Mouse (Mus musculus) heart, embryonic 11.5 days (tissue): Measurements from ENCODE around the gene Ppil1. TPM values are rescaled to one million over a fixed set of nuclear protein-coding genes. Genes with fewer than 3 reads are reported as not detected.
"Not testable (repeated sequence)": the region's sequence is repeated elsewhere in the genome, so short reads cannot be mapped to it uniquely, and the experiment has no call there.

Experiments
- ATAC-seq: fragments of 200-750 bp; cut with Nextera tagmentation; replicated peaks from 2 replicates; pipeline ENCODE4 v1.8.0; 2017; ENCODE audit warnings: moderate library complexity; ENCODE audit not compliant: insufficient number of reproducible peaks, low FRiP score, low TSS enrichment
- H3K27ac ChIP-seq: fragments of 300-500 bp; sonication (generic); 2 replicates; pipeline ENCODE4 v1.5.1; 2014; ENCODE audit warnings: mild to moderate bottlenecking, low read depth, low read length
- H3K27me3 ChIP-seq: fragments of 300-500 bp; sonication (generic); 2 replicates; pipeline ENCODE4 v1.6.1; 2014; ENCODE audit warnings: mild to moderate bottlenecking, low read length, mixed read lengths; ENCODE audit not compliant: control insufficient read depth, insufficient read depth
- H3K36me3 ChIP-seq: fragments of 300-500 bp; sonication (generic); 2 replicates; pipeline ENCODE4 v1.6.1; 2014; ENCODE audit warnings: mild to moderate bottlenecking, low read length, moderate library complexity, mixed read lengths; ENCODE audit not compliant: control insufficient read depth, insufficient read depth
- H3K4me1 ChIP-seq: fragments of 300-500 bp; sonication (generic); 2 replicates; pipeline ENCODE4 v1.6.1; 2014; ENCODE audit warnings: low read length; ENCODE audit not compliant: control insufficient read depth, insufficient read depth
- H3K4me2 ChIP-seq: fragments of 300-500 bp; sonication (generic); 2 replicates; pipeline ENCODE4 v1.6.1; 2014; ENCODE audit warnings: mild to moderate bottlenecking, moderate library complexity
- H3K4me3 ChIP-seq: fragments of 300-500 bp; sonication (generic); 2 replicates; pipeline ENCODE4 v1.5.1; 2014; ENCODE audit warnings: low read depth, low read length
- H3K9ac ChIP-seq: fragments of 300-500 bp; sonication (generic); 2 replicates; pipeline ENCODE4 v1.6.1; 2014; ENCODE audit warnings: mild to moderate bottlenecking, low read depth, low read length, moderate library complexity
- H3K9me3 ChIP-seq: fragments of 300-500 bp; sonication (generic); replicated peaks from 2 replicates; pipeline ENCODE4 v1.6.1; 2016; ENCODE audit warnings: low read length; ENCODE audit not compliant: control insufficient read depth
- WGBS: fragments of 180-500 bp; shearing (Covaris S2); extraction: QIAGEN DNeasy Blood & Tissue Kit; methylation state at CpG from one replicate; pipeline ENCODE4 v1.1.7; 2014; ENCODE audit not compliant: insufficient replicate concordance; 5-methylcytosine and 5-hydroxymethylcytosine counted together
- polyA plus RNA-seq: library from polyadenylated mRNA; unstranded; fragments of >200 nt; fragmentation: Nextera tagmentation; extraction: Ambion mirVana; gene quantifications from 2 replicates; pipeline ENCODE4 v1.2.1, GENCODE M21; 2014

Ppil1 gene
- polyA plus RNA-seq, 1 experiment from 2014 or later: 117 TPM

- peak overlapping the region; percentile 95 for H3K27ac ChIP-seq
Measured at GRCm38 (mm10) chr17:29253684-29254083, 10.3 kb downstream of the Ppil1 start.

GRCm38 (mm10) chr17:29253236-29253635, 10.8 kb downstream of the Ppil1 start:
- no peak overlapping the region for H3K4me2 ChIP-seq
- no peaks in the 10 kb centered on the region for H3K27me3 ChIP-seq
- peak overlapping the region; percentile 95 for H3K27ac ChIP-seq
- 67% methylated on average over 2 of the region's 2 CpGs for WGBS
- H3K4me1 ChIP-seq: peaks cover 76% of the 10 kb centered on the region
- H3K4me3 ChIP-seq: no peak overlapping the region
- H3K9me3 ChIP-seq: no peaks in the 10 kb centered on the region
- peaks cover 18% of the 10 kb centered on the region for H3K36me3 ChIP-seq
- peak overlapping the region; percentile 22; the same call in 1 of the 2 replicates for H3K9ac ChIP-seq
- ATAC-seq: no peak

More at GRCm38 (mm10) chr17:29253684-29254083, 10.3 kb downstream of the Ppil1 start:
- 0 out of 2 replicates have a peak overlapping the region, but pooled peaks have one; percentile 1 for H3K9ac ChIP-seq
- peak overlapping the region; percentile 40; the same call in 1 of the 2 replicates for H3K4me2 ChIP-seq
- no peak overlapping the region for H3K4me3 ChIP-seq
- H3K9me3 ChIP-seq: no peaks in the 10 kb centered on the region
- peaks cover 19% of the 10 kb centered on the region for H3K36me3 ChIP-seq
- 47% methylated on average over 9 of the region's 9 CpGs for WGBS
- H3K27me3 ChIP-seq: no peaks in the 10 kb centered on the region
- peaks cover 72% of the 10 kb centered on the region for H3K4me1 ChIP-seq
- no peak for ATAC-seq

GRCm38 (mm10) chr17:29251608-29252390, 12.2 kb downstream of the Ppil1 start:
- peak overlapping the region; percentile 95 for H3K27ac ChIP-seq
- no peaks in the 10 kb centered on the region for H3K9me3 ChIP-seq
- peak overlapping the region; percentile 31 for H3K4me2 ChIP-seq
- peaks cover 75% of the 10 kb centered on the region for H3K4me1 ChIP-seq
- no peaks in the 10 kb centered on the region for H3K27me3 ChIP-seq
- peak; percentile 36; the same call in 1 of the 2 replicates for ATAC-seq
- H3K4me3 ChIP-seq: no peak overlapping the region
- H3K9ac ChIP-seq: peak overlapping the region; percentile 59
- peaks cover 17% of the 10 kb centered on the region for H3K36me3 ChIP-seq
- 59% methylated on average over 15 of the region's 15 CpGs for WGBS

- peaks cover 70% of the 10 kb centered on the region for H3K4me1 ChIP-seq
- peaks cover 17% of the 10 kb centered on the region for H3K36me3 ChIP-seq
- whole genome bisulfite sequencing: 85% methylated on average over 14 of the region's 14 CpGs
- not testable (repeated sequence) for H3K9me3 ChIP-seq, H3K4me3 ChIP-seq, ATAC-seq, H3K9ac ChIP-seq, H3K27me3 ChIP-seq, H3K4me2 ChIP-seq
- H3K27ac ChIP-seq: peak overlapping the region; percentile 95
Measured at GRCm38 (mm10) chr17:29251006-29251405, 13.0 kb downstream of the Ppil1 start.

GRCm38 (mm10) chr17:29249512-29249911, 14.5 kb downstream of the Ppil1 start:
- H3K4me3 ChIP-seq: no peak overlapping the region
- H3K9me3 ChIP-seq: no peaks in the 10 kb centered on the region
- H3K27ac ChIP-seq: no peak overlapping the region
- no peak for ATAC-seq
- H3K9ac ChIP-seq: no peak overlapping the region
- H3K4me2 ChIP-seq: no peak overlapping the region
- 58% methylated on average over 9 of the region's 9 CpGs for WGBS
- peaks cover 12% of the 10 kb centered on the region for H3K36me3 ChIP-seq
- no peaks in the 10 kb centered on the region for H3K27me3 ChIP-seq
- peaks cover 66% of the 10 kb centered on the region for H3K4me1 ChIP-seq

GRCm38 (mm10) chr17:29247881-29248280, 16.1 kb downstream of the Ppil1 start:
- 69% methylated on average over 13 of the region's 13 CpGs for WGBS
- Histone ChIP-seq H3K9me3 (no peaks in the 10 kb centered on the region), H3K4me2 (no peak overlapping the region), H3K4me3 (no peak overlapping the region), H3K9ac (0 out of 2 replicates have a peak overlapping the region, but pooled peaks have one; percentile 18), H3K36me3 (peaks cover 10% of the 10 kb centered on the region), H3K4me1 (peaks cover 58% of the 10 kb centered on the region), H3K27me3 (peaks cover 3% of the 10 kb centered on the region; the same call in 1 of the 2 replicates), H3K27ac (peak overlapping the region; percentile 67; the same call in 1 of the 2 replicates)
- ATAC-seq: no peak

GRCm38 (mm10) chr17:29246602-29247001, 17.4 kb downstream of the Ppil1 start:
- Histone ChIP-seq H3K4me2 (no peak overlapping the region), H3K4me1 (peaks cover 48% of the 10 kb centered on the region), H3K9ac (no peak overlapping the region), H3K4me3 (no peak overlapping the region), H3K36me3 (peaks cover 8% of the 10 kb centered on the region), H3K27me3 (peaks cover 5% of the 10 kb centered on the region; the same call in 1 of the 2 replicates), H3K9me3 (no peaks in the 10 kb centered on the region), H3K27ac (no peak overlapping the region)
- ATAC-seq: no peak
- 24% methylated on average over 5 of the region's 5 CpGs for WGBS

- ATAC-seq: 0 out of 2 replicates have a peak, but pooled peaks have one; percentile 33
Measured at GRCm38 (mm10) chr17:29245725-29246124, 18.3 kb downstream of the Ppil1 start.

More at GRCm38 (mm10) chr17:29245725-29246124, 18.3 kb downstream of the Ppil1 start:
- peaks cover 45% of the 10 kb centered on the region for H3K4me1 ChIP-seq
- no peak overlapping the region for H3K4me3 ChIP-seq
- no peaks in the 10 kb centered on the region for H3K9me3 ChIP-seq
- no peak overlapping the region for H3K27ac ChIP-seq
- peaks cover 3% of the 10 kb centered on the region; the same call in 1 of the 2 replicates for H3K36me3 ChIP-seq
- WGBS: 55% methylated on average over 7 of the region's 7 CpGs
- peaks cover 5% of the 10 kb centered on the region; the same call in 1 of the 2 replicates for H3K27me3 ChIP-seq
- H3K4me2 ChIP-seq: no peak overlapping the region
- H3K9ac ChIP-seq: no peak overlapping the region
